Mouse (Mus musculus) midbrain, embryonic 10.5 days (tissue): Measurements from ENCODE around the gene Mex3d. TPM values are rescaled to one million over a fixed set of nuclear protein-coding genes. Genes with fewer than 3 reads are reported as not detected.

Experiments
- DNase-seq: peaks from one replicate; pipeline ENCODE4 v3.0.0-alpha.2; 2017; ENCODE audit warnings: low spot score
- H3K27ac ChIP-seq: fragments of 300-500 bp; sonication (generic); replicated peaks from 2 replicates; pipeline ENCODE4 v1.5.1; 2016; ENCODE audit warnings: mild to moderate bottlenecking
- H3K27me3 ChIP-seq: fragments of 300-500 bp; sonication (generic); 2 replicates; pipeline ENCODE4 v1.6.1; 2016; ENCODE audit warnings: low read depth, mild to moderate bottlenecking; ENCODE audit not compliant: poor library complexity, severe bottlenecking
- H3K36me3 ChIP-seq: fragments of 300-500 bp; sonication (generic); 2 replicates; pipeline ENCODE4 v1.6.1; 2016; ENCODE audit warnings: mild to moderate bottlenecking, moderate library complexity
- H3K4me1 ChIP-seq: fragments of 300-500 bp; sonication (generic); 2 replicates; pipeline ENCODE4 v1.6.1; 2016
- H3K4me3 ChIP-seq: fragments of 300-500 bp; sonication (generic); 2 replicates; pipeline ENCODE4 v1.5.1; 2016; ENCODE audit warnings: mild to moderate bottlenecking, moderate library complexity
- H3K9me3 ChIP-seq: fragments of 300-500 bp; sonication (generic); replicated peaks from 2 replicates; pipeline ENCODE4 v1.6.1; 2016; ENCODE audit warnings: mild to moderate bottlenecking
- WGBS: fragments of 180-500 bp; shearing (Covaris S2); methylation state at CpG from one replicate; pipeline ENCODE4 v1.1.7; 2016; 5-methylcytosine and 5-hydroxymethylcytosine counted together
- polyA plus RNA-seq: library from polyadenylated mRNA; unstranded; fragments of >200 nt; fragmentation: Nextera tagmentation; extraction: Ambion mirVana; gene quantifications from 2 replicates; pipeline ENCODE4 v1.2.1, GENCODE M21; 2016

Mex3d gene
- polyA plus RNA-seq, 1 experiment from 2014 or later, result 6.3 TPM

GRCm38 (mm10) chr10:80374063-80374462 is 13.4 kb downstream of the Mex3d start:
- peak; percentile 58 for DNase-seq
- WGBS, result 24% methylated on average over 6 of the region's 6 CpGs
- Histone ChIP-seq H3K4me1 (peaks cover 14% of the 10 kb centered on the region), H3K4me3 (no peak overlapping the region), H3K9me3 (no peaks in the 10 kb centered on the region), H3K27ac (no peak overlapping the region), H3K27me3 (peaks cover 10% of the 10 kb centered on the region), H3K36me3 (no peaks in the 10 kb centered on the region; the same call in 1 of the 2 replicates)

GRCm38 (mm10) chr10:80372706-80373105 is 14.8 kb downstream of the Mex3d start:
- peaks cover 7% of the 10 kb centered on the region for H3K9me3 ChIP-seq
- H3K4me1 ChIP-seq, result peaks cover 14% of the 10 kb centered on the region
- H3K4me3 ChIP-seq, result peak overlapping the region; percentile 20; the same call in 1 of the 2 replicates
- no peak overlapping the region for H3K27ac ChIP-seq
- H3K36me3 ChIP-seq, result no peaks in the 10 kb centered on the region
- H3K27me3 ChIP-seq, result peaks cover 16% of the 10 kb centered on the region
- DNase-seq, result no peak
- 85% methylated on average over 6 of the region's 6 CpGs for WGBS

- peaks cover 14% of the 10 kb centered on the region for H3K4me1 ChIP-seq
- WGBS, result 56% methylated on average over 9 of the region's 9 CpGs
- H3K36me3 ChIP-seq, result no peaks in the 10 kb centered on the region
- peak overlapping the region; percentile 32 for H3K4me3 ChIP-seq
- DNase-seq, result no peak
- 0 out of 2 replicates have a peak overlapping the region, but pooled peaks have one; percentile 49 for H3K27ac ChIP-seq
- H3K27me3 ChIP-seq, result peaks cover 22% of the 10 kb centered on the region
- peaks cover 7% of the 10 kb centered on the region for H3K9me3 ChIP-seq
These were observed 15.5 kb downstream of the Mex3d start for GRCm38 (mm10) chr10:80371983-80372382.

- no peaks in the 10 kb centered on the region for H3K36me3 ChIP-seq
- peaks cover 27% of the 10 kb centered on the region for H3K27me3 ChIP-seq
- H3K27ac ChIP-seq, result peak overlapping the region; percentile 49
- peak overlapping the region; percentile 32 for H3K4me3 ChIP-seq
- peaks cover 7% of the 10 kb centered on the region for H3K9me3 ChIP-seq
- H3K4me1 ChIP-seq, result peaks cover 14% of the 10 kb centered on the region
- DNase-seq, result peak; percentile 61
- WGBS, result 3% methylated on average over 12 of the region's 12 CpGs
These were observed 16.0 kb downstream of the Mex3d start for GRCm38 (mm10) chr10:80371411-80371966.

- H3K4me1 ChIP-seq, result peaks cover 14% of the 10 kb centered on the region
- no peaks in the 10 kb centered on the region for H3K36me3 ChIP-seq
- no peak overlapping the region for H3K27ac ChIP-seq
- H3K4me3 ChIP-seq, result no peak overlapping the region
- peaks cover 28% of the 10 kb centered on the region for H3K27me3 ChIP-seq
- no peak for DNase-seq
- WGBS, result 82% methylated on average over 21 of the region's 21 CpGs
- peaks cover 7% of the 10 kb centered on the region for H3K9me3 ChIP-seq
These were observed 17.3 kb downstream of the Mex3d start for GRCm38 (mm10) chr10:80369995-80370747.

GRCm38 (mm10) chr10:80368392-80368791 is 19.1 kb downstream of the Mex3d start:
- Histone ChIP-seq H3K36me3 (no peaks in the 10 kb centered on the region), H3K27me3 (peaks cover 42% of the 10 kb centered on the region), H3K4me1 (peaks cover 24% of the 10 kb centered on the region), H3K4me3 (no peak overlapping the region), H3K9me3 (peaks cover 7% of the 10 kb centered on the region), H3K27ac (no peak overlapping the region)
- 86% methylated on average over 6 of the region's 6 CpGs for WGBS
- no peak for DNase-seq

GRCm38 (mm10) chr10:80367954-80368353 is 19.5 kb downstream of the Mex3d start:
- H3K27me3 ChIP-seq, result peaks cover 44% of the 10 kb centered on the region
- H3K9me3 ChIP-seq, result peaks cover 7% of the 10 kb centered on the region
- peaks cover 25% of the 10 kb centered on the region for H3K4me1 ChIP-seq
- H3K36me3 ChIP-seq, result no peaks in the 10 kb centered on the region
- H3K27ac ChIP-seq, result no peak overlapping the region
- DNase-seq, result no peak
- H3K4me3 ChIP-seq, result no peak overlapping the region
- 70% methylated on average over 5 of the region's 5 CpGs for WGBS

- peaks cover 50% of the 10 kb centered on the region for H3K27me3 ChIP-seq
- H3K4me3 ChIP-seq, result no peak overlapping the region
- no peak for DNase-seq
- peaks cover 12% of the 10 kb centered on the region for H3K4me1 ChIP-seq
- 74% methylated on average over 6 of the region's 6 CpGs for WGBS
- no peaks in the 10 kb centered on the region for H3K36me3 ChIP-seq
- H3K9me3 ChIP-seq, result peaks cover 7% of the 10 kb centered on the region
- no peak overlapping the region for H3K27ac ChIP-seq
These were observed 21.7 kb downstream of the Mex3d start for GRCm38 (mm10) chr10:80365736-80366135.

GRCm38 (mm10) chr10:80363734-80364133 is 23.7 kb downstream of the Mex3d start:
- DNase-seq, result no peak
- H3K36me3 ChIP-seq, result no peaks in the 10 kb centered on the region
- peaks cover 6% of the 10 kb centered on the region for H3K9me3 ChIP-seq
- peak overlapping the region; percentile 7; the same call in 1 of the 2 replicates for H3K4me3 ChIP-seq
- H3K4me1 ChIP-seq, result peaks cover 13% of the 10 kb centered on the region
- peaks cover 70% of the 10 kb centered on the region for H3K27me3 ChIP-seq
- WGBS, result 26% methylated on average over 6 of the region's 6 CpGs
- no peak overlapping the region for H3K27ac ChIP-seq

GRCm38 (mm10) chr10:80357994-80358639 is 29.3 kb downstream of the Mex3d start:
- 6% methylated on average over 31 of the region's 31 CpGs for WGBS
- Histone ChIP-seq H3K9me3 (no peaks in the 10 kb centered on the region), H3K27me3 (peaks cover 94% of the 10 kb centered on the region), H3K4me3 (peak overlapping the region; percentile 36), H3K27ac (no peak overlapping the region), H3K4me1 (peaks cover 38% of the 10 kb centered on the region), H3K36me3 (no peaks in the 10 kb centered on the region)
- no peak for DNase-seq

GRCm38 (mm10) chr10:80357336-80357735 is 30.1 kb downstream of the Mex3d start:
- Histone ChIP-seq H3K36me3 (no peaks in the 10 kb centered on the region), H3K9me3 (no peaks in the 10 kb centered on the region), H3K4me3 (no peak overlapping the region), H3K4me1 (peaks cover 36% of the 10 kb centered on the region), H3K27ac (no peak overlapping the region), H3K27me3 (peaks cover 94% of the 10 kb centered on the region)
- 35% methylated on average over 7 of the region's 7 CpGs for WGBS
- DNase-seq, result no peak

- WGBS, result 2% methylated on average over 34 of the region's 34 CpGs
These were observed 30.7 kb downstream of the Mex3d start for GRCm38 (mm10) chr10:80356737-80357136.

More at GRCm38 (mm10) chr10:80356737-80357136, 30.7 kb downstream of the Mex3d start:
- Histone ChIP-seq H3K9me3 (no peaks in the 10 kb centered on the region), H3K36me3 (no peaks in the 10 kb centered on the region), H3K4me1 (peaks cover 36% of the 10 kb centered on the region), H3K4me3 (peak overlapping the region; percentile 47), H3K27ac (no peak overlapping the region), H3K27me3 (peaks cover 100% of the 10 kb centered on the region)
- DNase-seq, result no peak
